Mouse (Mus musculus) cortical plate, adult 2 months (tissue): Measurements from ENCODE around the gene Il1rapl2.

Experiments used
- CTCF ChIP-seq: fragments of 200-500 bp; IDR thresholded peaks from 2 replicates; pipeline ENCODE4 v1.5.1; 2011; ENCODE audit warnings: mild to moderate bottlenecking, control low read depth, low read length; ENCODE audit not compliant: insufficient read depth; ENCODE audit errors: extremely low read depth
- POLR2A ChIP-seq: fragments of 200-500 bp; IDR thresholded peaks from 2 replicates; pipeline ENCODE4 v1.6.1; 2011; ENCODE audit warnings: mild to moderate bottlenecking, low read length, control low read depth; ENCODE audit not compliant: insufficient read depth; ENCODE audit errors: extremely low read depth

DNA sequence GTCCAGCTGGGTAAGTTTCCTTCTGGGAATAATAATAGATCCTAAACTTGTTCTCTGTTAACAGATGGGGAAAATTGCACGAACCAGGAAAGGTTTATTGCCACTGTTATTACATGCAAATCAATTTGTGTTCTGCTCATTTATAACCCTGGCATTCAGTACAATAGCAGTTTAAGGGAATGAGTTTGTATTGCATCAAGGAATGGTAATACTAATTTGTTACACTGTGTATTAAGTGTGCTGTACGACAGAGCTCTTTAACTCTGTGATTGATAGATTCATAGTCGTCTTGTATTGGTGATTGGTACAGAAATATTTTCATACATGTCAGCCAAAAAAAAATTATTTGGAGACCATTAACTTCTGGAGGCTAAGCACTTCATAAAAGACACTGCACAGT, 934.6 kb downstream of the Il1rapl2 start:
- no peak for TF ChIP-seq CTCF
- TF ChIP-seq POLR2A, result no peak
